Mouse (Mus musculus) hindbrain, embryonic 11.5 days (tissue): ENCODE measurements around the gene Zfp382. TPM values are rescaled to one million over a fixed set of nuclear protein-coding genes. Genes with fewer than 3 reads are reported as not detected.
A peak's percentile ranks its signal among the peaks of the same experiment; 100 is the strongest.
"Not testable (repeated sequence)": the region's sequence is repeated elsewhere in the genome, so short reads cannot be mapped to it uniquely, and the experiment has no call there.

Experiments
- ATAC-seq: fragments of 200-750 bp; cut with Nextera tagmentation; 2 replicates; pipeline ENCODE4 v1.8.0; 2017; ENCODE audit warnings: mild to moderate bottlenecking, moderate TSS enrichment, moderate library complexity; ENCODE audit not compliant: low FRiP score
- DNase-seq: peaks from one replicate; pipeline ENCODE4 v3.0.0-alpha.2; 2015; ENCODE audit warnings: low spot score
- H3K27ac ChIP-seq: fragments of 300-500 bp; sonication (generic); 2 replicates; pipeline ENCODE4 v1.5.1; 2014; ENCODE audit warnings: mild to moderate bottlenecking, low read depth, low read length
- H3K27me3 ChIP-seq: fragments of 300-500 bp; sonication (generic); 2 replicates; pipeline ENCODE4 v1.6.1; 2014; ENCODE audit warnings: mild to moderate bottlenecking, low read length, moderate library complexity, mixed read lengths; ENCODE audit not compliant: control insufficient read depth, insufficient read depth
- H3K36me3 ChIP-seq: fragments of 300-500 bp; sonication (generic); 2 replicates; pipeline ENCODE4 v1.6.1; 2014; ENCODE audit warnings: mild to moderate bottlenecking, low read length, moderate library complexity, mixed read lengths; ENCODE audit not compliant: control insufficient read depth, insufficient read depth
- H3K4me1 ChIP-seq: fragments of 300-500 bp; sonication (generic); replicated peaks from 2 replicates; pipeline ENCODE4 v1.6.1; 2014; ENCODE audit warnings: low read length, mixed read lengths; ENCODE audit not compliant: control insufficient read depth, insufficient read depth
- H3K4me2 ChIP-seq: fragments of 300-500 bp; sonication (generic); replicated peaks from 2 replicates; pipeline ENCODE4 v1.6.1; 2014; ENCODE audit warnings: mild to moderate bottlenecking, low read depth, low read length
- H3K4me3 ChIP-seq: fragments of 300-500 bp; sonication (generic); 2 replicates; pipeline ENCODE4 v1.5.1; 2014; ENCODE audit warnings: low read depth, low read length
- H3K9ac ChIP-seq: fragments of 300-500 bp; sonication (generic); 2 replicates; pipeline ENCODE4 v1.6.1; 2014; ENCODE audit warnings: low read depth, low read length
- H3K9me3 ChIP-seq: fragments of 300-500 bp; sonication (generic); 2 replicates; pipeline ENCODE4 v1.6.1; 2016; ENCODE audit warnings: low read length; ENCODE audit not compliant: control insufficient read depth
- WGBS: fragments of 180-500 bp; shearing (Covaris S2); extraction: QIAGEN DNeasy Blood & Tissue Kit; methylation state at CpG from one replicate; pipeline ENCODE4 v1.1.7; 2014; 5-methylcytosine and 5-hydroxymethylcytosine counted together
- polyA plus RNA-seq: library from polyadenylated mRNA; unstranded; fragments of >200 nt; fragmentation: Nextera tagmentation; extraction: Ambion mirVana; gene quantifications from 2 replicates; pipeline ENCODE4 v1.2.1, GENCODE M21; 2014

Zfp382 gene
- polyA plus RNA-seq, 1 experiment from 2014 or later, result 7.6 TPM

- H3K27ac ChIP-seq, result no peak overlapping the region
- peak overlapping the region; percentile 28; the same call in 1 of the 2 replicates for H3K4me2 ChIP-seq
- no peaks in the 10 kb centered on the region for H3K27me3 ChIP-seq
- peaks cover 8% of the 10 kb centered on the region for H3K4me1 ChIP-seq
- peak overlapping the region; percentile 85; the same call in 1 of the 2 replicates for H3K9ac ChIP-seq
- no peaks in the 10 kb centered on the region for H3K9me3 ChIP-seq
- WGBS, result 82% methylated on average over 6 of the region's 6 CpGs
- DNase-seq (no peak), ATAC-seq (no peak)
- no peaks in the 10 kb centered on the region for H3K36me3 ChIP-seq
- peak overlapping the region; percentile 56; the same call in 1 of the 2 replicates for H3K4me3 ChIP-seq
These were observed 27.8 kb upstream of the Zfp382 start for GRCm38 (mm10) chr7:30093918-30094415.

- peak; percentile 97 for DNase-seq
- Histone ChIP-seq H3K4me2 (peak within 1 kb of the TSS; percentile 60), H3K4me1 (0 out of 2 replicates have a peak, but pooled peaks cover 3% of the 10 kb centered on the region), H3K9ac (peak within 1 kb of the TSS; percentile 85), H3K9me3 (no peaks in the 10 kb centered on the region), H3K4me3 (peak within 1 kb of the TSS; percentile 56), H3K36me3 (peaks cover 4% of the 10 kb centered on the region), H3K27me3 (no peaks in the 10 kb centered on the region), H3K27ac (peak within 1 kb of the TSS; percentile 94)
- WGBS, result under 1% methylated on average over 26 of the region's 26 CpGs
- peak; percentile 81 for ATAC-seq
These were observed 26.9 kb upstream of the Zfp382 start, which contains the start of gene Zfp260 for GRCm38 (mm10) chr7:30094646-30095429. Gene Zfp260, plus strand, starts transcription at chr7:30094777.

GRCm38 (mm10) chr7:30095551-30096125 is 26.1 kb upstream of the Zfp382 start:
- no peak for ATAC-seq
- H3K4me3 ChIP-seq, result peak overlapping the region; percentile 56
- peak; percentile 48 for DNase-seq
- H3K9me3 ChIP-seq, result no peaks in the 10 kb centered on the region
- H3K4me2 ChIP-seq, result peak overlapping the region; percentile 60
- peak overlapping the region; percentile 94 for H3K27ac ChIP-seq
- peak overlapping the region; percentile 85 for H3K9ac ChIP-seq
- H3K27me3 ChIP-seq, result no peaks in the 10 kb centered on the region
- 0 out of 2 replicates have a peak, but pooled peaks cover 3% of the 10 kb centered on the region for H3K4me1 ChIP-seq
- H3K36me3 ChIP-seq, result peaks cover 6% of the 10 kb centered on the region
- 11% methylated on average over 5 of the region's 5 CpGs for WGBS

DNA sequence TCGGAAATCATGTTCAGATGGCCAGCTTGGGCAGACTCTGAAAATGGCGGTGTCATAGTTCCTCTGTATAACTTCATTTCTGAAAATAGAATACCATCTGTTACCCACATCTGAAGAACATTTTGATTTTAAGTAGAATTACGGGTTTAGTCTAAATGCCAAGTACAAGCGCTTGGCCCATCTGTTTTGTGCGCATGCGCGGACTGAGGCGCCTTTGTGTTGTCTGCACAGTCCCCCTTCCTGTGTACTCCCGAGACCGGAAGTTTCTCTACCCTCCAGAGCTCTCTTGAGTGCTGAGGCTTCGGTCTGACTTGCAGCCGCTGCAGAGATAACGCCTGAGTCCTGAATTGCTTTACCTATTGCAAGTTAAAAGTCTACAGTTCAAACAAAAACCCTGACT is 22.4 kb upstream of the Zfp382 start:
- H3K27ac ChIP-seq, result no peak overlapping the region
- 98% methylated on average over 13 of the region's 13 CpGs for WGBS
- no peak overlapping the region for H3K4me3 ChIP-seq
- no peak overlapping the region for H3K9ac ChIP-seq
- peaks cover 31% of the 10 kb centered on the region for H3K36me3 ChIP-seq
- H3K4me2 ChIP-seq, result no peak overlapping the region
- DNase-seq (no peak), ATAC-seq (no peak)
- no peaks in the 10 kb centered on the region for H3K27me3 ChIP-seq
- peaks cover 2% of the 10 kb centered on the region for H3K9me3 ChIP-seq
- H3K4me1 ChIP-seq, result no peaks in the 10 kb centered on the region

GRCm38 (mm10) chr7:30116076-30116475 is 5.7 kb upstream of the Zfp382 start:
- Histone ChIP-seq H3K4me2 (no peak overlapping the region), H3K36me3 (no peaks in the 10 kb centered on the region), H3K9me3 (no peaks in the 10 kb centered on the region), H3K27me3 (no peaks in the 10 kb centered on the region), H3K4me1 (no peaks in the 10 kb centered on the region), H3K27ac (no peak overlapping the region), H3K4me3 (no peak overlapping the region), H3K9ac (no peak overlapping the region)
- WGBS, result 97% methylated on average over 5 of the region's 5 CpGs
- DNase-seq (no peak), ATAC-seq (no peak)

DNA sequence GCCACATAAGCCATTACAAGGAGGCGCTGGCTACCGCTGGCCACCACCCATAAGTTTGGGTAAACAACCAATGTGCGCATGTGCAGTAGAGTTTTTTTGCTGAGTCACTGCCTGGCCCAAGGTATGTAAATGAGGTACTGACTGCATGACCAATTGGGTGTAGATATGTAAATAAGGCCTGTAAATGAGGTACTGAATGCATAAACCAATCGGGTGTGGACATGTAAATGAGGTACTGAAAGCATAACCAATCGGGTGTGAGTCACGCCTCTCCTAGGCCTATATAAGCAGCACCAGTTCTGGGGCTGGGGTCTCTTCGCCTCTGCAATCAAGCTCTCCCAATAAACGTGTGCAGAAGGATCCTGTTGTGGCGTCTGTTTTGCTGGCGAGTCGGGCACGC is 3.8 kb upstream of the Zfp382 start:
- H3K4me3 ChIP-seq, ATAC-seq, H3K4me1 ChIP-seq, H3K27ac ChIP-seq, H3K27me3 ChIP-seq, H3K9me3 ChIP-seq, DNase-seq, H3K36me3 ChIP-seq, H3K4me2 ChIP-seq, H3K9ac ChIP-seq: not testable (repeated sequence)
- 92% methylated on average over 12 of the region's 12 CpGs for WGBS

GRCm38 (mm10) chr7:30122188-30122530 is 417 bp downstream of the Zfp382 start:
- H3K9me3 ChIP-seq, result no peaks in the 10 kb centered on the region
- H3K4me3 ChIP-seq, result peak overlapping the region; percentile 64
- 13% methylated on average over 15 of the region's 15 CpGs for WGBS
- H3K27me3 ChIP-seq, result no peaks in the 10 kb centered on the region
- H3K9ac ChIP-seq, result peak overlapping the region; percentile 69
- H3K4me2 ChIP-seq, result peak overlapping the region; percentile 79
- ATAC-seq (no peak), DNase-seq (no peak)
- peak overlapping the region; percentile 74 for H3K27ac ChIP-seq
- H3K4me1 ChIP-seq, result no peaks in the 10 kb centered on the region
- peaks cover under 1% of the 10 kb centered on the region; the same call in 1 of the 2 replicates for H3K36me3 ChIP-seq

DNA sequence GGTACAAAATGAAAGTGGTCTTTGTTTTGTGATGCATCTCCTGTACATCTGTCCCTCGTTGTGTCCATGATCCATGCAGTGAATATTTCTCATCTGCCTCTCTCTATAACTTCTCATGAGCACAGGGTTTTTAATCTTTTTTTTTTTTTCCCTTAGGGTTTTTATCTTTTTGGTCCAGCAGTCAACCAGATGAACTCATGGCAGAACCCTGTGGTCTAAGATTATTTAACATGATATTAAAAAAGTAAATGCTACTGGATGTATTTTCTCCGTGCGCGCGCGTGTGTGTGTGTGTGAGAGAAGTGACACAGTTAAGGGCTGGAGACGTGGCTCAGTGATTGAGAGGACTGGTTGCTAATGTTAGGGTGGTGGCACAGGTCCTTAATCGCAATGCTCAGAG is 8.2 kb downstream of the Zfp382 start:
- ATAC-seq, result no peak

More for the DNA sequence above, 8.2 kb downstream of the Zfp382 start:
- Histone ChIP-seq H3K27ac (no peak overlapping the region), H3K27me3 (no peaks in the 10 kb centered on the region), H3K4me2 (no peak overlapping the region), H3K4me3 (no peak overlapping the region), H3K9ac (no peak overlapping the region), H3K9me3 (no peaks in the 10 kb centered on the region), H3K36me3 (peaks cover 17% of the 10 kb centered on the region), H3K4me1 (no peaks in the 10 kb centered on the region)
- WGBS, result 95% methylated on average over 8 of the region's 8 CpGs
- DNase-seq, result no peak
